Mouse (Mus musculus): ENCODE measurements around the gene Mgat4a.

Mgat4a gene

GRCm38 (mm10) chr1:37474046-37474445 lies 66.8 kb downstream of the Mgat4a start:
- peak; percentile 74 for DNase-seq (ENCODE audit: low read depth, low spot score)
- H3K36me3 ChIP-seq (ENCODE audit: control insufficient read depth, insufficient read depth, low read length, poor library complexity, severe bottlenecking), result no peaks in the 10 kb centered on the region

GRCm38 (mm10) chr1:37473251-37473650 lies 67.6 kb downstream of the Mgat4a start:
- Histone ChIP-seq H3K27me3 (ENCODE audit: control insufficient read depth, insufficient read depth, low read length, poor library complexity, severe bottlenecking) (no peaks in the 10 kb centered on the region), H3K36me3 (ENCODE audit: control insufficient read depth, insufficient read depth, low read length, poor library complexity, severe bottlenecking) (no peaks in the 10 kb centered on the region)
- DNase-seq (ENCODE audit: low read depth, low spot score), result no peak

More at GRCm38 (mm10) chr1:37474046-37474445, 66.8 kb downstream of the Mgat4a start:
- no peaks in the 10 kb centered on the region for H3K27me3 ChIP-seq (ENCODE audit: control insufficient read depth, insufficient read depth, low read length, poor library complexity, severe bottlenecking)

- DNase-seq (ENCODE audit: low read depth, low spot score), result no peak
- Histone ChIP-seq H3K36me3 (ENCODE audit: control insufficient read depth, insufficient read depth, low read length, poor library complexity, severe bottlenecking) (no peaks in the 10 kb centered on the region), H3K27me3 (ENCODE audit: control insufficient read depth, insufficient read depth, low read length, poor library complexity, severe bottlenecking) (no peaks in the 10 kb centered on the region)
Observed at GRCm38 (mm10) chr1:37471179-37472148, 69.4 kb downstream of the Mgat4a start.

- H3K36me3 ChIP-seq (ENCODE audit: control insufficient read depth, insufficient read depth, low read length, poor library complexity, severe bottlenecking), result peaks cover 4% of the 10 kb centered on the region; the same call in 1 of the 2 replicates
- no peaks in the 10 kb centered on the region; the same call in 1 of the 2 replicates for H3K27me3 ChIP-seq (ENCODE audit: control insufficient read depth, insufficient read depth, low read length, poor library complexity, severe bottlenecking)
- DNase-seq (ENCODE audit: low read depth, low spot score), result no peak
Observed at GRCm38 (mm10) chr1:37469007-37469406, 71.8 kb downstream of the Mgat4a start.

GRCm38 (mm10) chr1:37467806-37468205 lies 73.0 kb downstream of the Mgat4a start:
- H3K36me3 ChIP-seq (ENCODE audit: control insufficient read depth, insufficient read depth, low read length, poor library complexity, severe bottlenecking), result peaks cover 4% of the 10 kb centered on the region; the same call in 1 of the 2 replicates
- no peaks in the 10 kb centered on the region; the same call in 1 of the 2 replicates for H3K27me3 ChIP-seq (ENCODE audit: control insufficient read depth, insufficient read depth, low read length, poor library complexity, severe bottlenecking)
- peak; percentile 55 for DNase-seq (ENCODE audit: low read depth, low spot score)

- peak; percentile 62 for DNase-seq (ENCODE audit: low read depth, low spot score)
- Histone ChIP-seq H3K27me3 (ENCODE audit: control insufficient read depth, insufficient read depth, low read length, poor library complexity, severe bottlenecking) (no peaks in the 10 kb centered on the region; the same call in 1 of the 2 replicates), H3K36me3 (ENCODE audit: control insufficient read depth, insufficient read depth, low read length, poor library complexity, severe bottlenecking) (peaks cover 6% of the 10 kb centered on the region; the same call in 1 of the 2 replicates)
Observed at GRCm38 (mm10) chr1:37466322-37466995, 74.4 kb downstream of the Mgat4a start.

GRCm38 (mm10) chr1:37464878-37465452 lies 75.9 kb downstream of the Mgat4a start:
- no peak for DNase-seq (ENCODE audit: low read depth, low spot score)
- Histone ChIP-seq H3K27me3 (ENCODE audit: control insufficient read depth, insufficient read depth, low read length, poor library complexity, severe bottlenecking) (no peaks in the 10 kb centered on the region; the same call in 1 of the 2 replicates), H3K36me3 (ENCODE audit: control insufficient read depth, insufficient read depth, low read length, poor library complexity, severe bottlenecking) (peaks cover 11% of the 10 kb centered on the region; the same call in 1 of the 2 replicates)

- H3K36me3 ChIP-seq (ENCODE audit: control insufficient read depth, insufficient read depth, low read length, poor library complexity, severe bottlenecking), result peaks cover 12% of the 10 kb centered on the region
- DNase-seq (ENCODE audit: low read depth, low spot score), result no peak
- H3K27me3 ChIP-seq (ENCODE audit: control insufficient read depth, insufficient read depth, low read length, poor library complexity, severe bottlenecking), result no peaks in the 10 kb centered on the region
Observed at GRCm38 (mm10) chr1:37457546-37457945, 83.3 kb downstream of the Mgat4a start.

GRCm38 (mm10) chr1:37451270-37451669 lies 89.5 kb downstream of the Mgat4a start:
- no peak for DNase-seq (ENCODE audit: low read depth, low spot score)
- Histone ChIP-seq H3K36me3 (ENCODE audit: control insufficient read depth, insufficient read depth, low read length, poor library complexity, severe bottlenecking) (peaks cover 15% of the 10 kb centered on the region), H3K27me3 (ENCODE audit: control insufficient read depth, insufficient read depth, low read length, poor library complexity, severe bottlenecking) (no peaks in the 10 kb centered on the region)

- DNase-seq (ENCODE audit: low read depth, low spot score), result peak; percentile 79
- peaks cover 20% of the 10 kb centered on the region for H3K36me3 ChIP-seq (ENCODE audit: control insufficient read depth, insufficient read depth, low read length, poor library complexity, severe bottlenecking)
- no peaks in the 10 kb centered on the region for H3K27me3 ChIP-seq (ENCODE audit: control insufficient read depth, insufficient read depth, low read length, poor library complexity, severe bottlenecking)
Observed at GRCm38 (mm10) chr1:37448361-37449095, 92.3 kb downstream of the Mgat4a start.

- Histone ChIP-seq H3K27me3 (ENCODE audit: control insufficient read depth, insufficient read depth, low read length, poor library complexity, severe bottlenecking) (no peaks in the 10 kb centered on the region), H3K36me3 (ENCODE audit: control insufficient read depth, insufficient read depth, low read length, poor library complexity, severe bottlenecking) (peaks cover 27% of the 10 kb centered on the region)
- no peak for DNase-seq (ENCODE audit: low read depth, low spot score)
Observed at GRCm38 (mm10) chr1:37442848-37443835, 97.7 kb downstream of the Mgat4a start.

GRCm38 (mm10) chr1:37436419-37436818 lies 104.4 kb downstream of the Mgat4a start:
- Histone ChIP-seq H3K27me3 (ENCODE audit: control insufficient read depth, insufficient read depth, low read length, poor library complexity, severe bottlenecking) (no peaks in the 10 kb centered on the region), H3K36me3 (ENCODE audit: control insufficient read depth, insufficient read depth, low read length, poor library complexity, severe bottlenecking) (peaks cover 34% of the 10 kb centered on the region)
- DNase-seq (ENCODE audit: low read depth, low spot score), result no peak

GRCm38 (mm10) chr1:37430297-37430840 lies 110.4 kb downstream of the Mgat4a start:
- DNase-seq (ENCODE audit: low read depth, low spot score), result no peak
- Histone ChIP-seq H3K36me3 (ENCODE audit: control insufficient read depth, insufficient read depth, low read length, poor library complexity, severe bottlenecking) (peaks cover 9% of the 10 kb centered on the region), H3K27me3 (ENCODE audit: control insufficient read depth, insufficient read depth, low read length, poor library complexity, severe bottlenecking) (no peaks in the 10 kb centered on the region)
